Mouse (Mus musculus) adrenal gland, postnatal 25 days (tissue): ENCODE data around the gene Ergic3. TPM values are rescaled to one million over a fixed set of nuclear protein-coding genes. Genes with fewer than 3 reads are reported as not detected.

Experiments used
- DNase-seq: peaks from one replicate; pipeline ENCODE4 v3.0.0; 2021; ENCODE audit warnings: mixed read lengths
- total RNA-seq: library from RNA; stranded (reverse); gene quantifications from 2 replicates; pipeline ENCODE4 v1.2.3, GENCODE M21; 2021

The Ergic3 gene
- total RNA-seq, 1 experiment from 2014 or later = 242 TPM

- DNase-seq = no peak
Observed at GRCm38 (mm10) chr2:156066126-156066525, 58.3 kb downstream of the Ergic3 start.

Other genes starting within 250 kb of the Ergic3 start
- gene Mmp24, start 232.7 kb upstream of the Ergic3 start, total RNA-seq = 1.9 and 2.3 TPM in 2 replicates
- gene BC029722, start 188.6 kb upstream of the Ergic3 start, total RNA-seq = 159 and 181 TPM in 2 replicates
- 112 and 131 TPM in 2 replicates for gene Eif6, start 181.1 kb upstream of the Ergic3 start, total RNA-seq
- 0.06 TPM in 1 of 2 replicates, not detected in the other for gene Fam83c, start 173.2 kb upstream of the Ergic3 start, total RNA-seq
- gene Uqcc1, start 77.7 kb upstream of the Ergic3 start, total RNA-seq = 74.4 and 114 TPM in 2 replicates
- not detected in 2 replicates for gene Gm15557, start 67.3 kb upstream of the Ergic3 start, total RNA-seq
- 1.3 TPM in 1 of 2 replicates, not detected in the other for gene Gdf5, start 62.7 kb upstream of the Ergic3 start, total RNA-seq
- 12.2 and 19.0 TPM in 2 replicates for gene Cep250, start 51.6 kb upstream of the Ergic3 start, total RNA-seq
- gene 6430550D23Rik, start 68 bp upstream of the Ergic3 start, total RNA-seq = 4.0 and 4.3 TPM in 2 replicates
- gene Fer1l4, start 44.9 kb downstream of the Ergic3 start, total RNA-seq = not detected in 2 replicates
- gene Spag4, start 57.1 kb downstream of the Ergic3 start, total RNA-seq = 2.4 and 2.9 TPM in 2 replicates
- gene Cpne1, start 103.9 kb downstream of the Ergic3 start, total RNA-seq = 32.5 and 59.7 TPM in 2 replicates
- gene Rbm12, start 103.9 kb downstream of the Ergic3 start, total RNA-seq = 23.0 and 26.1 TPM in 2 replicates
- gene Gm28036, start 119.0 kb downstream of the Ergic3 start, total RNA-seq = 17.5 and 21.0 TPM in 2 replicates
- 259 and 329 TPM in 2 replicates for gene Romo1, start 136.0 kb downstream of the Ergic3 start, total RNA-seq
- 93.5 and 99.3 TPM in 2 replicates for gene Nfs1, start 136.1 kb downstream of the Ergic3 start, total RNA-seq
- 413 and 478 TPM in 2 replicates for gene Rbm39, start 172.2 kb downstream of the Ergic3 start, total RNA-seq
- 33.1 and 41.2 TPM in 2 replicates for gene Phf20, start 188.4 kb downstream of the Ergic3 start, total RNA-seq